Mouse (Mus musculus) erythroblast, embryonic 14.5 days (primary cell): ENCODE results near the gene Sec23a.

ENCODE experiments used
- GATA1 ChIP-seq: IDR thresholded peaks from 2 replicates; pipeline ENCODE4 v1.6.1; 2012; ENCODE audit warnings: low read length, inconsistent platforms, mixed read lengths
- TAL1 ChIP-seq: IDR thresholded peaks from 3 replicates; pipeline ENCODE4 v1.6.1; 2012; ENCODE audit warnings: low read length, inconsistent platforms, mixed read lengths

DNA sequence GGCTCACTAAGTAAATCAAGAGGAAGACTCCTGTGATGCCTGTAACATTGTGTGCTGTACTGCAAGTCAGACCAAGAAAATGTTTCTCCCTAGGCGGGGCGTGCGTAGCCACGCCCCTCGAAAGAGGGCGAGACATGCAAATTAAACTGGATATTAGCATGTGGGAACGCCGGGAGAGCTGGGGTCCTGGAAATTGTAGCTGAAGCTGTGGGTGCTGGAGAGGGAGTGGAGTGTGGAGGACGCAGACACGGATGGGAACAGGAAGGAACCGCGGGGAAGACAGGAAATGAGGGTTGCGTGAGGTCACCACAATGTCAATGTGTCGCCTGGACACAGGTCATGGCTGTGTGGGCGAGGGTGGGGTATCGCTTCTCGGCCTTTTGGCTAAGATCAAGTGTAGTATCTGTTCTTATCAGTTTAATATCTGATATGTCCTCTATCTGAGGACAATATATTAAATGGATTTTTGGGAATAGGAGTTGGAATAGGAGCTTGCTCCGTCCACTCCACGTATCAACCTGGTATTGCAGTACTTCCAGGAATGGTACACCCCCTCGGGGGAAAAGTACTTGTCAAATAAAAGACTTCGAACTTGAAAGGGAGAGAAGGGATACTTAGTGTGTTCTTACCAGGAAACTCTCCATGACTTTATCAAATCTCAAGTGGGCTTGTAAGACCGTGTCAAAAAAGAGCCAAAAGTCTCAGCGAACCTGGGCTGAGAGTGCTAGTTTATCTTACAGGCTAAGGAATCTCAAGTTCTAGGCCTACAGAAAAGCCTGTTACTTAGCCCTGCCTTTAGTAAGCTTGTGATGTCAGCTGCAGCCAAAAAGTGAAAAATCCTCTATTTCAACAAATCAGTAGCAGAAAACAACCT is 28.4 kb upstream of the Sec23a start:
- no peak for TF ChIP-seq GATA1
- TF ChIP-seq TAL1 = no peak
